Mouse (Mus musculus) stomach, embryonic 16.5 days (tissue): ENCODE results near the gene Hba-a1. TPM values are rescaled to one million over a fixed set of nuclear protein-coding genes. Genes with fewer than 3 reads are reported as not detected.
A peak's percentile ranks its signal among the peaks of the same experiment; 100 is the strongest.
"Not testable (repeated sequence)": the region's sequence is repeated elsewhere in the genome, so short reads cannot be mapped to it uniquely, and the experiment has no call there.

Source experiments
- ATAC-seq: fragments of 200-750 bp; cut with Nextera tagmentation; 2 replicates; pipeline ENCODE4 v1.8.0; 2017; ENCODE audit warnings: moderate number of reproducible peaks, moderate TSS enrichment; ENCODE audit not compliant: insufficient read depth, low FRiP score
- H3K27ac ChIP-seq: fragments of 300-500 bp; sonication (generic); 2 replicates; pipeline ENCODE4 v1.5.1; 2014; ENCODE audit warnings: low read length
- H3K27me3 ChIP-seq: fragments of 300-500 bp; sonication (generic); 2 replicates; pipeline ENCODE4 v1.6.1; 2014; ENCODE audit warnings: low read length, control low read depth, mixed read lengths; ENCODE audit not compliant: control insufficient read depth, insufficient read depth
- H3K36me3 ChIP-seq: fragments of 300-500 bp; sonication (generic); 2 replicates; pipeline ENCODE4 v1.6.1; 2014; ENCODE audit warnings: low read length; ENCODE audit not compliant: control insufficient read depth, insufficient read depth
- H3K4me1 ChIP-seq: fragments of 300-500 bp; sonication (generic); 2 replicates; pipeline ENCODE4 v1.6.1; 2014; ENCODE audit warnings: low read length, control low read depth, mixed read lengths; ENCODE audit not compliant: control insufficient read depth, insufficient read depth
- H3K4me2 ChIP-seq: fragments of 300-500 bp; sonication (generic); 2 replicates; pipeline ENCODE4 v1.6.1; 2014; ENCODE audit warnings: low read depth, low read length, mixed read lengths
- H3K4me3 ChIP-seq: fragments of 300-500 bp; sonication (generic); replicated peaks from 2 replicates; pipeline ENCODE4 v1.5.1; 2014; ENCODE audit warnings: mild to moderate bottlenecking, low read length
- H3K9ac ChIP-seq: fragments of 300-500 bp; sonication (generic); 2 replicates; pipeline ENCODE4 v1.6.1; 2014; ENCODE audit warnings: low read length
- H3K9me3 ChIP-seq: fragments of 300-500 bp; sonication (generic); replicated peaks from 2 replicates; pipeline ENCODE4 v1.6.1; 2016; ENCODE audit warnings: low read length, control low read depth; ENCODE audit not compliant: control insufficient read depth
- WGBS: fragments of 180-500 bp; shearing (Covaris S2); extraction: QIAGEN DNeasy Blood & Tissue Kit; methylation state at CpG from one replicate; pipeline ENCODE4 v1.1.7; 2014; 5-methylcytosine and 5-hydroxymethylcytosine counted together
- polyA plus RNA-seq: library from polyadenylated mRNA; unstranded; fragments of >200 nt; fragmentation: Nextera tagmentation; extraction: Ambion mirVana; gene quantifications from 2 replicates; pipeline ENCODE4 v1.2.1, GENCODE M21; 2015

Hba-a1 gene
- polyA plus RNA-seq = 5,545 and 5,672 TPM in 2 replicates

DNA sequence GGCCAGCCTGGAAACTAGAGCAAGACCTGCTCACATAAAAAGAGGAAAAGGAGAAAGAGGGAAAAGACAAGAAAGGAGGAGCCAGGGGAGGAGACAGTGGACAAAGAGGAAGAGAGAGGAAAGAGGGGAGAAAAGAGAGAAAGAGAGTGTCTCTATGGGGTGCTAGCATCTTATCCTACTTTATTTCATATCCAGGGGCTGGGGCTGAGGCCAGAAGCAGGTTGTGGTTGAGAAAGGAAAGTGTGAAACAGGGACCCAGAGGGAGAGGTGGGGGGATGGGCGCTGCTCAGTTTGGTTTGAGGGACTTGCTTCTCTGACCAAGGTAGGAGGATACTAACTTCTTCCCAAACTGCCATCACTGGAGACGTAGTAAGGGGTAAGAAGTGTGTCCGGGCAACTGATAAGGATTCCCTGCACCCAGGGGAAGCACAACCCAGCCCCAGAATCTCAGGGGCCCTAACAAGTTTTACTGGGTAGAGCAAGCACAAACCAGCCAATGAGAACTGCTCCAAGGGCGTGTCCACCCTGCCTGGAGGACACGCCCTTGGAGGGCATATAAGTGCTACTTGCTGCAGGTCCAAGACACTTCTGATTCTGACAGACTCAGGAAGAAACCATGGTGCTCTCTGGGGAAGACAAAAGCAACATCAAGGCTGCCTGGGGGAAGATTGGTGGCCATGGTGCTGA is at the start of gene Hba-a1:
Gene Hba-a1, plus strand, starts transcription at position 421 of the 687 bp plus-strand sequence.
- not testable (repeated sequence) for H3K4me1 ChIP-seq, H3K4me2 ChIP-seq, H3K4me3 ChIP-seq, H3K9ac ChIP-seq, H3K36me3 ChIP-seq, H3K9me3 ChIP-seq, H3K27me3 ChIP-seq, H3K27ac ChIP-seq
- ATAC-seq = peak; percentile 52
- WGBS = 64% methylated on average over 1 of the region's 5 CpGs

DNA sequence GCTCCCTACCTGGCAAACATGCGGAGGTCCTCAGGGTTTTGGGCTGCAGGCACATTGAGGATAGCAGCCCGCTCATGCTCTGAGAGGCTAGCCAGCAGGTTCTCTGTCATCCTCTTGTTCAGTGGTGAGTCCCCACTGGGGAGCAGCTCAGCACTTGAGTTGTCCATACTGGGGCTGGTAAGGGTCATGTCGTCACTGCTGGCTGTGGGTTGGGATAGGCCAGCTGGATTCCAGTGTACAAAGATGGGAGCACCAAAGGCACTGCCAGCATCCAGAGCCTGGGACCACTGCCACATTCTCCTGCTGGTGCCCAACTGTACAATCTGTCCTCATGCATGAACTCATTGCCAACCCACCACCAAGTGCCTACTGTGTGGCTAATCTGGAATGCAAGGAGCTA is 49.4 kb upstream of the Hba-a1 start:
- 95% methylated on average over 3 of the region's 3 CpGs for WGBS
- H3K4me2 ChIP-seq = no peak overlapping the region
- no peak for ATAC-seq
- H3K27me3 ChIP-seq = no peaks in the 10 kb centered on the region
- no peak overlapping the region for H3K27ac ChIP-seq
- 0 out of 2 replicates have a peak, but pooled peaks cover 8% of the 10 kb centered on the region for H3K36me3 ChIP-seq
- H3K4me1 ChIP-seq = peaks cover 19% of the 10 kb centered on the region
- H3K9ac ChIP-seq = no peak overlapping the region
- no peaks in the 10 kb centered on the region for H3K9me3 ChIP-seq
- no peak overlapping the region for H3K4me3 ChIP-seq

DNA sequence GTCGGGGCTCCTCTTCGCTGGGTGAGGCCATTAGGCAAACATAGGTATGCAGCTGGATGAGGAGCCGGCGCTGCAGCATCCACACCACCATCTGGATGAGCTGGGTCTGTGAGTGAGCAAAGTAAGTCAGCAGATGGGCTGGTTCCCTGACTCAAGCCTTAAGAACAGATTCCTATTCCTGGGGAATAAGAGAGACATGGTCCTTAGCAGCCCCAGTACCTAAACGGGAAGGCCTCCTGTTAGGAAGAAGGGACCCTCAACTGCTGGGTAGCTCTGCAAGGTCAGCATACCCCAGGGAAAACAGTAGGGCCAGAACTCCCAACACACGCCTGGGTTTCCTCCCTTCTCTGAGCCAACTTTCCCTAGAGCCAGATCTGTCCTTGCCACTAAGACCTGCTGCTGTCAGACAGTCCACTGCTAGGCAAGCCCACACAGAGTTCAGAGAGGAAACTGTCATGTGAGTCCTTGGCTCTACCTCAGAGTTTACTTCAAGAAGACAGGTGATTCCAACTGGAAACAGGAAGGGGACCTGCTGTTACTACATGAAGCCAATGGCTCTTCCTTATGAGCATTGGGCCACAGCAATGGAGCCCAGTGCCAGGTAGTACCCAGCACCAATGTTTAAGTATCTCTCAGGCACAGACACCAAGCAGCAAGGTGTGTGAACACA is 48.4 kb upstream of the Hba-a1 start:
- Histone ChIP-seq H3K4me3 (no peak overlapping the region), H3K9ac (peak overlapping the region; percentile 33; the same call in 1 of the 2 replicates), H3K27ac (peak overlapping the region; percentile 79), H3K4me2 (no peak overlapping the region), H3K27me3 (no peaks in the 10 kb centered on the region), H3K4me1 (peaks cover 19% of the 10 kb centered on the region), H3K36me3 (0 out of 2 replicates have a peak, but pooled peaks cover 10% of the 10 kb centered on the region), H3K9me3 (no peaks in the 10 kb centered on the region)
- no peak for ATAC-seq
- 84% methylated on average over 6 of the region's 6 CpGs for WGBS

DNA sequence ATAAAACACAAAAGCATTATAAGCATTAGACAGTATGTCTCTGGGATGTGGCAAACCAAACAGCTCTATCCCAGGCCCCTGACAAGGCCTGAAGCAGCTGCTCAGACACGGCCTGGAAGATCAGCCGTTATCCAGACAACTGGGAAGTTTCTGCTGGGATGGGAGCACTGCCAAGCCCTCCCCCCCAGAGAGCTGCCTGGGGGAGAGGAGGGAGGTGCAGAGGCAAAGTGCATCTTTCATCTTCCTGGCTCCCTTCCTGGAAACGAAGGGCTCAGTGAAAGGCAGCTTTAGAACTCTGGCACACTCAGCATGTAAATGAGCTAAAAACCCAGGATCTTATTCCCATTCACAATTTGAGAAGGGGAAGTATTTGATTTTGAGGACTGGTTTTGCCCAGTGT is 47.7 kb upstream of the Hba-a1 start:
- Histone ChIP-seq H3K9me3 (no peaks in the 10 kb centered on the region), H3K4me3 (no peak overlapping the region), H3K9ac (no peak overlapping the region), H3K4me1 (peaks cover 19% of the 10 kb centered on the region), H3K27me3 (no peaks in the 10 kb centered on the region), H3K36me3 (0 out of 2 replicates have a peak, but pooled peaks cover 15% of the 10 kb centered on the region), H3K27ac (peak overlapping the region; percentile 79), H3K4me2 (no peak overlapping the region)
- WGBS = 28% methylated on average over 3 of the region's 3 CpGs
- peak; percentile 74 for ATAC-seq

DNA sequence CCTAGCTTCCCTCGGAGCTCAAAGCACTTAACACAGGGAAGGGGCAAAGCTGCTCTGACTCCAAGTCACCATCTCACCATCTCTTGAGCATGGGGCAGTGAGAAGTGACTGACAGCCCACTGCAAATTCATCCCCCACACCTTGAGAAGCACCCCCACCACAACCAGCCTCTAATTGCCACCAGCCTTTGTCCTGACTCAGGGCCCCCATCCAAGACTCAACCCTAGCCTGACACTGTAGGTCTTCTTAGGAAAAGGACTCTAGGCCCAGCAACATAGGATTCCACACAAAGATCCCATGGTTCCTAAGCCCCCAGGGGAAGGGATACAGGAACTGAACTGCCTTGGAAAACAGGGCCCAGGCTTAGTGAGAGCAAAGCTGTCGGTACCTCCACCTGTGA is 47.2 kb upstream of the Hba-a1 start:
- Histone ChIP-seq H3K27me3 (no peaks in the 10 kb centered on the region), H3K9me3 (no peaks in the 10 kb centered on the region), H3K27ac (peak overlapping the region; percentile 36; the same call in 1 of the 2 replicates), H3K4me1 (peaks cover 19% of the 10 kb centered on the region), H3K4me2 (no peak overlapping the region), H3K36me3 (0 out of 2 replicates have a peak, but pooled peaks cover 17% of the 10 kb centered on the region), H3K9ac (no peak overlapping the region), H3K4me3 (no peak overlapping the region)
- no peak for ATAC-seq
- WGBS = 63% methylated on average over 2 of the region's 2 CpGs

DNA sequence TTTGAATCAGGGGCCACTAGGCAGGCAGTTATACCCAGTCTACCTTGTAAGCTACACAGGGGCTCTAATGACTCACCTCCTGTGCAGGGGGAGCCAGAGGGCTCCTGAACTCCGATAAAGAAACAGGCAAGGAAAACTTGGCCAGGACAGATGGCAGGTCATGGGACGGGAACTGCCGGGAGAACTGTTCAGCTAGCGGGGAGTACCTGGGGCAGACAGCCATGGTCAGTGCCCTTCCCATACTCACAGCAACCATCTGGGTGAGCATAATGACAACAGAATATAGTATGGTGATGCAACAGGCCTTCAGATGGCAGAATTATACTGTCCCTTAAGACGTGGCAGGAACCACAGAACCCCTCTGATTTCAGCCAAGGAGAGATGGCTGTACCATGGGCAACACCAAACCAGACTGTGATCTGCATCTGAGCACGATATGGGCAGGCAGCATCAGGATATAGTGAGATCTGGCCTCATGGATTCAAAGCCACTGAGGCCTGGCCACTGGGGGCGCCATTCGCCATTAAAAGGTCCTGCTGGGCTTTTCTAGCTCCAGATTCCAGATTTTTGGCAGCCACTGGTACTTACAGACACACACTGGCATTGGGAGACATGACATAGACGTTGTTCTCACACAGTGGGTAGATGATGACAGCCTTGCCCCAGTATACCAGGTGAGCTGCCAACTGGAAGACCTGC is 46.5 kb upstream of the Hba-a1 start:
- Histone ChIP-seq H3K4me2 (no peak overlapping the region), H3K4me3 (no peak overlapping the region), H3K27me3 (no peaks in the 10 kb centered on the region), H3K9ac (no peak overlapping the region), H3K36me3 (0 out of 2 replicates have a peak, but pooled peaks cover 14% of the 10 kb centered on the region), H3K4me1 (peaks cover 19% of the 10 kb centered on the region), H3K27ac (peak overlapping the region; percentile 36; the same call in 1 of the 2 replicates), H3K9me3 (no peaks in the 10 kb centered on the region)
- WGBS = 60% methylated on average over 9 of the region's 9 CpGs
- no peak for ATAC-seq

DNA sequence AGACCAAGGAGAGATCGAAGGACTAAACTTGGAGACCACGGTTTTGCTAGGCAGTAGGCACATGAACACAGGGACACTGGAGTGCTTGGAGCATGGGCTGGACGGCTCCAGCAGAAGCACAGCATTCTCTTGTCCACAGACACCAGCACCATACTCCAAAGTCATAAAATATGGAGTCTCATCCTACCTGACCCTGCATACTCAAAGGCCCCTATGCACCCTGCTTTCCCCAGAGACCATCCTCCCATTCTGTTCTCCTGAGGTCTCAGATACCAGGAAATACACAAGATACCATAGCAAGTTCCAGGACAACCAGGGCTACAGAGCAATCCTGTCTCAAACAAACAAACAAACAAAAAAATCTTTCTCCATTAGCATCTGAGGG is 45.9 kb upstream of the Hba-a1 start:
- Histone ChIP-seq H3K4me2 (no peak overlapping the region), H3K4me3 (no peak overlapping the region), H3K27me3 (no peaks in the 10 kb centered on the region), H3K36me3 (0 out of 2 replicates have a peak, but pooled peaks cover 14% of the 10 kb centered on the region), H3K9ac (no peak overlapping the region), H3K9me3 (no peaks in the 10 kb centered on the region), H3K4me1 (peaks cover 19% of the 10 kb centered on the region), H3K27ac (no peak overlapping the region)
- 92% methylated on average over 3 of the region's 3 CpGs for WGBS
- no peak for ATAC-seq

DNA sequence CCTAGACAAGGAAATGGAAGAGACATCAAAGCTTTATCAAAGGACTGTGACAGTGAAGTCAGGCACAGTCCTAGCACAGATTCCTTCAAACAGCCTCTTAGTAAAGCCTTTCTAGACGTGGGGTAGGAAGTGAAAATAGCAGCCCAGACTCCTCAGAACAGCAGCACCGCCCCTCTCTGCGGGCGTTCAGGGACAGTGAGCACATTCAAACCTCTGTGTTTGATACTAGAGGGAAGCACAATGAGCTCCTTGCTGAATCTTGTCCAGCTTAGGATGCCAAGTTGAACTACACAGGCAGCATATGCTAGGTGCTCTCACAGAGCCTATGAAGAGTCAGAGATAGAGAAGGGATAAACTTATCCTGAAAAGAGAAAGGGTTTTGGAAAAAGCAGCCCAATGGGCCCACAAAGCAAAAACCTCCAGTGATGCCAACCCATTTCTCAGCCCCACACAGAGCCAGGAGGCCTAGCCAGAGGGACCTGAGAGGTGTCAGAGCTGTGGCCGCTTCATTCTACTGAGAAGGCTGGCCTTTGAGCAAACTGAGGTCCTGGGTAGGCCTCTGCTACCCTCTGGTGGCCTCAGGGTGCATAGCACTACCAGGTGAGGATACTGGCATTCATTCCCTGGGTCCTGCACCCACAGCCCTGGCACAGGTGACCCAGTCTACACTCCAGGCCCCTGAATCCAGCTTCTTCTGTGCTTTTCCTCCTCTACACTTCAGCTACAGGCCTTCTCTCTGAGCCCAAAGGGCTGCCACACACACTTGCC is 45.0 kb upstream of the Hba-a1 start:
- Histone ChIP-seq H3K27ac (no peak overlapping the region), H3K9ac (no peak overlapping the region), H3K4me2 (no peak overlapping the region), H3K9me3 (no peaks in the 10 kb centered on the region), H3K4me3 (no peak overlapping the region), H3K27me3 (no peaks in the 10 kb centered on the region), H3K4me1 (peaks cover 22% of the 10 kb centered on the region), H3K36me3 (0 out of 2 replicates have a peak, but pooled peaks cover 14% of the 10 kb centered on the region)
- 68% methylated on average over 5 of the region's 5 CpGs for WGBS
- 0 out of 2 replicates have a peak, but pooled peaks have one; percentile 42 for ATAC-seq
